Mouse (Mus musculus): ENCODE data around the gene Vamp8. TPM values are rescaled to one million over a fixed set of nuclear protein-coding genes. Genes with fewer than 3 reads are reported as not detected.

Gene Vamp8
- polyA plus RNA-seq, 1 experiment from 2014 or later: 239 TPM

DNA sequence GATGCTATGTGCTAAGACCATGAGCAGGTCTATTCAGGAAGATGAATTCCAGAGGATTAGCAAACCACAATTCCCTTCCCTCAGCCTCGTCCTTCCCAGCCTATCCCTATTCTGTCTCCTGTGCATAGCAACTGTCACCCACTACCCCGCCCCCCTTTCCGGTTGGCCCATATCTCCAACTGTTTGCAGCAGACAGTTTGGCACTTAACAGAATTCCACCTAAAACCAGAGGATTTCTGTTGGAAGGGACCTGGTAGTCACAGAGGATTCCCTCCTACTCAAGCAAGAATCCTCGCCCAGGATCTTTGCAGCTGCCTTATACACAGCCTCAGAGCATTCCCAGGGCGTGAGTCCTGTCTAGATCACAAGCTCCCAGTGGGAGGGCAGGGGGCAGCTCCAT is 19.4 kb downstream of the Vamp8 start:
- Histone ChIP-seq H3K9ac (no peak overlapping the region; the same call in 1 of the 2 replicates), H3K27ac (replicated peaks) (0 out of 2 replicates have a peak overlapping the region, but pooled peaks have one; percentile 26), H3K9me3 (replicated peaks) (no peaks in the 10 kb centered on the region), H3K36me3 (replicated peaks) (peaks cover 12% of the 10 kb centered on the region), H3K27me3 (no peaks in the 10 kb centered on the region), H3K4me3 (replicated peaks) (no peak overlapping the region), H3K4me1 (replicated peaks) (peaks cover 64% of the 10 kb centered on the region), H3K4me2 (no peak overlapping the region)
- no peak for ATAC-seq (ENCODE audit: insufficient read depth)
- WGBS (ENCODE audit: insufficient replicate concordance): 75% methylated on average over 5 of the region's 5 CpGs

DNA sequence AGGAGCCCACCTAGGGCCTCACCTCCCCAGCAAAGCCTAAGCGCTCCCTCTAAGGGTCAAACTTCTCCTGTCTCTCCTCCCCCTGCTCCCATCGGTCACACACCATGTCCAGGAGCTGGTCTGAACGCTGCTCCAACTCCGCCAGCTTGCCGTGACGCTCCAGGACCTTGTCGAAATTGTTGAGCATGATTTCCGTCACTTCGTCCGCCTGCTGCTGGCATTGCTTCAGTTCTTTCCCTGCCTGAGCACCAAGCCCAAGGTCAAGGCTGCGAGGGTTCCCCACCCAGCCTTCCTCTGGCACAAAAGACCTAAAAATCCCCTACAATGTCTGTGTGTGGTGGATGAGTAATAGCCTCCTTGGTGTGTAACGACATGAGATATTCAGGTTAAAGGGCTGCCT is 20.4 kb downstream of the Vamp8 start:
- H3K9me3 ChIP-seq (replicated peaks): no peaks in the 10 kb centered on the region
- no peak overlapping the region for H3K4me2 ChIP-seq
- H3K27ac ChIP-seq (replicated peaks): no peak overlapping the region
- no peak for ATAC-seq (ENCODE audit: insufficient read depth)
- peaks cover 55% of the 10 kb centered on the region for H3K4me1 ChIP-seq (replicated peaks)
- WGBS (ENCODE audit: insufficient replicate concordance): 82% methylated on average over 12 of the region's 12 CpGs
- H3K27me3 ChIP-seq: no peaks in the 10 kb centered on the region
- no peak overlapping the region for H3K4me3 ChIP-seq (replicated peaks)
- H3K36me3 ChIP-seq (replicated peaks): peaks cover 12% of the 10 kb centered on the region
- no peak overlapping the region for H3K9ac ChIP-seq

DNA sequence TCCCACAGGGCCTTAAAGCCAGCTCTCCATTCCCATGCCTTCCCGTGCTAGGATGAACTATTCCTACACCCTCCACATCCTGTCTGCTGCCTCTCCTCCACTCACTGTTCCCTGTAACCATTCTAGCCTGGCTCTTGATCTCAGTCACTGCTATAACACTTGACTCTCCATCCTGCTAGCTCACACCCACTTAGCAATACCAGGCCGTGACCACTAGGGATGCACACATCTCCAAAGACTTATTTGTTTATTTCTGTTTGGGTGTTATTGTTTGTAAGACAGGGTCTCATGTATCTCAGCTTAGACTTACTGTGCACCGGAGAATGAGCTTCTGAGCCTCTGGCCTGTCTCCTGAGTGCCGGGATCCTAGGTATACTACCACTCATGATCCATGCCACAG is 20.9 kb downstream of the Vamp8 start:
- Histone ChIP-seq H3K27me3 (no peaks in the 10 kb centered on the region), H3K27ac (replicated peaks) (no peak overlapping the region), H3K9ac (no peak overlapping the region), H3K36me3 (replicated peaks) (peaks cover 12% of the 10 kb centered on the region), H3K4me3 (replicated peaks) (no peak overlapping the region), H3K4me1 (replicated peaks) (peaks cover 49% of the 10 kb centered on the region), H3K9me3 (replicated peaks) (no peaks in the 10 kb centered on the region), H3K4me2 (no peak overlapping the region)
- ATAC-seq (ENCODE audit: insufficient read depth): no peak
- 76% methylated on average over 4 of the region's 4 CpGs for WGBS (ENCODE audit: insufficient replicate concordance)

DNA sequence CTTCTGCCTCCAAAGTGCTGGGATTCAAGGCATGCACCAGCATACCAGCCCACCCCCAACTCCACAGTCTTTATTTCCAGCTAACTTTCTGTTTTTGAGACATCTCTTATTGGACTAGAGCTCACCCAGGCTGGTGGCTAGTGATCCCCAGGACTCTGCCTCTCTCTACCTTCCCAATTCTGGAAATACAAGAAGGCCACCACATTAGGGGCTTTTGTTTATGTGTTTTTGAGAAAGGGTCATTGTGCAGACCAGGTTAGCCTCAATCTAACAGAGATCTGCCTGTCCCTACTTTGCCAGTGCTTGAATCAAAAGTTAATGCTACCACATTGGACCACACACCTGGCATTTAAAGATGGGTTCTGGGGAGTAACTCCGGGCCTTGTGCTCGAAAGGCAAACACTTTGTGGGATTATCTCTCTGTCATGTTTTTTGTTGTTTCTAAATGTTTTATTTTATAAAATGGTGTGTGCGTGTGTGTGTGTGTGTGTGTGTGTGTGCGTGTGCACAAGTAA is 23.0 kb downstream of the Vamp8 start:
- Histone ChIP-seq H3K4me3 (replicated peaks) (no peak overlapping the region), H3K27ac (replicated peaks) (no peak overlapping the region), H3K4me2 (no peak overlapping the region), H3K36me3 (replicated peaks) (peaks cover 12% of the 10 kb centered on the region), H3K9me3 (replicated peaks) (no peaks in the 10 kb centered on the region), H3K9ac (no peak overlapping the region), H3K4me1 (replicated peaks) (peaks cover 49% of the 10 kb centered on the region), H3K27me3 (no peaks in the 10 kb centered on the region)
- no peak for ATAC-seq (ENCODE audit: insufficient read depth)
- 79% methylated on average over 4 of the region's 4 CpGs for WGBS (ENCODE audit: insufficient replicate concordance)

DNA sequence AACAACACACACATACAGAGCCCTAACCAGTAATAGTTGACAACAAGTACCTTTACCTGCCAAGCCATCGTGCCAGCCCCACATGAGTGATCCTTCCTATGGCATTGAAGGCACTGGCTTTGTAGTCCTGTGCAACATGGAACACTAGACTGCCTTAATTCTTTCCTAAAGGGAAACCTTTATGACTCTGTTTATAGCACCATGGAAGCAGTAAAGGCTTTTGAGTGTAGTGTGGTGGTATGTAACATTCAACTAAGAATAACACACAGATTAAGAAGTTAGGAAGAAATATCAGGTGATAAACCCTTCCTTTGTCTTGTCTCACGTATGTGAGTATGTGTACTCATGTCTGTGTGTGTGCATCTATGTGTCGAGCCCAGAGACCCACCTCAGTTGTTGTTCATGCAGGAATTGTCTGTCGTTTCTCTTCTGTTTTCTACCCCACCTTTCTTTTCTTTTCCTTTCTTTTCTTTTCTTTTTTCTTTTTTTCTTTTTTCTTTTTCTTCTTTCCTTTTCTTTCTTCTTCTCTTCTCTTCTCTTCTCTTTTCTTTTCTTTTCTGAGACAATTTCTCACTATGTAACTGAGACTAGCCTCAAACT is 23.6 kb downstream of the Vamp8 start, which contains the start of gene Rnf181:
Gene Rnf181 (minus strand): TSS at position 113 of the 600 bp plus-strand sequence.
- peaks cover 12% of the 10 kb centered on the region for H3K36me3 ChIP-seq (replicated peaks)
- no peak within 1 kb of the TSS for H3K4me3 ChIP-seq (replicated peaks)
- H3K9me3 ChIP-seq (replicated peaks): no peaks in the 10 kb centered on the region
- no peaks in the 10 kb centered on the region for H3K27me3 ChIP-seq
- H3K4me2 ChIP-seq: no peak within 1 kb of the TSS
- no peak for ATAC-seq (ENCODE audit: insufficient read depth)
- no peak within 1 kb of the TSS for H3K9ac ChIP-seq
- 64% methylated on average over 4 of the region's 4 CpGs for WGBS (ENCODE audit: insufficient replicate concordance)
- H3K27ac ChIP-seq (replicated peaks): no peak within 1 kb of the TSS
- peaks cover 44% of the 10 kb centered on the region for H3K4me1 ChIP-seq (replicated peaks)

DNA sequence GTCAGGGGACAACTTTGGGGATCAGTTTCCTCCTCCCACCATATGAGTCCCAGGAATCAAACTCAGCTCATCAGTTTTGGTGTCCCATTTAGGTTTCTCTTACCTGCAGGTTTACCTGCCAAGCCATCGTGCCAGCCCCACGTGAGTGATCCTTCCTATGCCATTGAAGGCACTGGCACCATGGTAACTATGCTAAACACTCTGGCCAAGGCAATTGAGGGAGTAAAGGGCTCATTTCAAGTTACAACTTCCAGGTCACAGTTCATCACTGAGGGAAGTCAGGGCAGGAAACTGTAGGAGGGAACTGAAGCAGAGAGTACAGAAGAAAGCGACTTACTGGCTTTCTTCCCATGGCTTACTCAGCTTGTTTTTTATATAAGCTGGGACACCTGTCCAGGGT is 24.2 kb downstream of the Vamp8 start:
- H3K4me2 ChIP-seq: no peak overlapping the region
- no peak overlapping the region for H3K4me3 ChIP-seq (replicated peaks)
- H3K9me3 ChIP-seq (replicated peaks): no peaks in the 10 kb centered on the region
- no peak overlapping the region for H3K9ac ChIP-seq
- H3K27ac ChIP-seq (replicated peaks): no peak overlapping the region
- peaks cover 42% of the 10 kb centered on the region for H3K4me1 ChIP-seq (replicated peaks)
- H3K27me3 ChIP-seq: no peaks in the 10 kb centered on the region
- WGBS (ENCODE audit: insufficient replicate concordance): 59% methylated on average over 3 of the region's 3 CpGs
- peaks cover 12% of the 10 kb centered on the region for H3K36me3 ChIP-seq (replicated peaks)
- no peak for ATAC-seq (ENCODE audit: insufficient read depth)

DNA sequence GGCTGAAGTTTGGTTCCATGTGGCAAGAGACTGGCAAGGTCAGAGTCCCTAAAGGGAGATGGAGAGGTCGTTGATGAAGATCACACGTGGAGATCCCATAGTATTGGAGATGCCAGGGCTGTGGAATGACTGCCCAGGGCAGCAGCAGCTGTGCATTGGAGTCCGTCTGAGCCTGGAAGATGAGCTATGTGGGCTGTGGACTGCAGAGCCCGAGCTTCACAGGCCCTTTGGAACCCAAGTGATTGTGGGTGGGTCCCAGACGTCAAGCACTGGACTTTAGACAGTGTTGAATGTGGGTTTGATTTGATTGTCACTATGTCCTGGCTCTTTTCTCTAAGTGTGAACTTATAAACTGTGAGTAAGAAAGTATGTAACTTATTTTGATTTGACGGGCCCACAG is 25.5 kb downstream of the Vamp8 start:
- peaks cover 42% of the 10 kb centered on the region for H3K4me1 ChIP-seq (replicated peaks)
- no peak overlapping the region for H3K27ac ChIP-seq (replicated peaks)
- WGBS (ENCODE audit: insufficient replicate concordance): 40% methylated on average over 6 of the region's 6 CpGs
- no peaks in the 10 kb centered on the region for H3K27me3 ChIP-seq
- no peak overlapping the region for H3K4me3 ChIP-seq (replicated peaks)
- H3K4me2 ChIP-seq: no peak overlapping the region
- no peaks in the 10 kb centered on the region for H3K9me3 ChIP-seq (replicated peaks)
- no peak for ATAC-seq (ENCODE audit: insufficient read depth)
- H3K9ac ChIP-seq: no peak overlapping the region
- peaks cover 24% of the 10 kb centered on the region for H3K36me3 ChIP-seq (replicated peaks)

DNA sequence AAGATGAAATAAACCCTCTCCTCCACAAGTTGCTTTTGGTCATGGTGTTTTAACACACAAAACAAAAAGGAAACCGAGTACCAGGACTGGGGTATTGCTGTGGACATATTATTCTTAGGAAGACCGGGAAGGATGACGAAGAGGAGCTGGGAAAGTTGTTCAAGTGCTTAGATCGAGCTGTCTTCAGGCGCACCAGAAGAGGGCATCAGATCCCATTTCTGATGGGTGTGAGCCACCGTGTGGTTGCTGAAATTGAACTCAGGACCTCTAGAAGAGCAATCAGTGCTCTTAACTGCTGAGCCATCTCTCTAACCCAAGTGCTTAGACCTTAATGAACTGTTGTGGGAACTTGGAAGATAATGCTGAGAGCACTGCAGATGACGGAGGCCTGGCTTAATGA is 26.5 kb downstream of the Vamp8 start:
- ATAC-seq (ENCODE audit: insufficient read depth): no peak
- Histone ChIP-seq H3K4me1 (replicated peaks) (peaks cover 46% of the 10 kb centered on the region), H3K27ac (replicated peaks) (no peak overlapping the region), H3K9ac (no peak overlapping the region), H3K27me3 (no peaks in the 10 kb centered on the region), H3K4me3 (replicated peaks) (no peak overlapping the region), H3K9me3 (replicated peaks) (no peaks in the 10 kb centered on the region), H3K4me2 (no peak overlapping the region), H3K36me3 (replicated peaks) (peaks cover 30% of the 10 kb centered on the region)
- WGBS (ENCODE audit: insufficient replicate concordance): 36% methylated on average over 7 of the region's 7 CpGs

DNA sequence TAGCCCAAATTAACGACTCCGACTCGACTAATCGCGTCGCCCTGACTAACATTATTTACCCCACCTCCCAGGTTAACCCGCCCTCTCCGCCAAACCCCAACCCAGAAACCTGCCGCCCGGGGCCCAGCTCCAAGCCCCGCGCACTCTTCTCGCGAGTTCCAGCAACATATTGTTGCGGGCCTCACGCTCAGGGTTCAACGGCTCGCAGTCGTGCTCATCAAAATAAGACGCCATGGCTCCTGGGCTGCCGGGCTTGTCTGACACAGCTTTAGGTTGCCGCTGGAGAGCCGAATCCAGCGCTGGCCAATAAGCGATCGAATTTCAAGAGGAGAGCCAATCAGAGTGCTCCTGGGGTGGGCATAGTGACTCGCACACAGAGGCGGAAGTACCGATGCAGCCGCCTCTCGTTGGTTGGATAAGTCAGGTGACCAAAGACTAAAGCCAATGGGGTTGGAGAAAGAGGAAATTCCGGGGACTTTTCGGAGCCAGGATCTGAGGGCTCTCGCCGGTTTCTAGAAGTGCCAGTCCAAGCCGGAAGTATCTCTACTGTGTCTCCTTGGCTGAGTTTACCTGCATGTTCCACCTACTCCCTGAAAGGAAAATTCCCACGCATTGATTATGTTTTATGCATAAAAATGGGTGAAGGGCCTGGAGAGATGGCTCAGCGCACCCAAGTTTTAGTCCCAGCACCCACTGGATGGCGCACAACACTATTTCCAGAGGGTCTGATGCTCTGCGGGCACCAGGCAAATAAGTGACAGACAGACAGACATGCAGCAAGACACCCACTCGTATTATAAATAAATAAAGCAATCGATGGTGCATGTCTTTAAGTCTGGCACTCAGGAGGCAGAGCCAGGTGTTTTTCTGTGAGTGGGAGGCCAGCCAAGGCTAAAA is 28.1 kb downstream of the Vamp8 start:
- peak overlapping the region; percentile 91 for H3K27ac ChIP-seq (replicated peaks)
- H3K4me2 ChIP-seq: peak overlapping the region; percentile 83
- peak overlapping the region; percentile 70 for H3K4me3 ChIP-seq (replicated peaks)
- ATAC-seq (ENCODE audit: insufficient read depth): peak; percentile 95
- peaks cover 36% of the 10 kb centered on the region for H3K36me3 ChIP-seq (replicated peaks)
- H3K9ac ChIP-seq: peak overlapping the region; percentile 73
- peaks cover under 1% of the 10 kb centered on the region; the same call in 1 of the 2 replicates for H3K27me3 ChIP-seq
- WGBS (ENCODE audit: insufficient replicate concordance): 0% methylated on average over 42 of the region's 42 CpGs
- H3K9me3 ChIP-seq (replicated peaks): no peaks in the 10 kb centered on the region
- H3K4me1 ChIP-seq (replicated peaks): peaks cover 62% of the 10 kb centered on the region

DNA sequence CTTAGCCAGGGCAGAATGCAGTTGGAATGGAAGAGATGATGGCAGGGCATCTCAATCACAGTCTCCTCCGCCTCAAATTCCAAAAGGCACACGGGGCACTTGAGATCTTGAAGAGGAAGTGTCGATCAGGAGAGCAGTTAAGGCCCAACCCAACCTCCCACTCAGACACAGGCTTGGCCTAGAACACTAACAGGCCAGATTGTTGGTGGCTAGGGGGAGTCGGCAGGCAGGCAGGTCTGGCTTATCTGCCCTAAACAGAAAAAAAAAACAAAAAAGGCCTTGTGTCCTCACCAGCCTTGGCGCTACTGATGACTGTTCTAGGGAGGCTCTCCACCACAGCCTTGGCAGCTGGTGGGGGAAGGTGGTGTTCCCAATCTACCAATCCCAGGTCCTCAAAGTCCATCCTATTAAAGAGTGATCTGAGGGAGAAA is 29.4 kb downstream of the Vamp8 start:
- Histone ChIP-seq H3K27ac (replicated peaks) (peak overlapping the region; percentile 91), H3K27me3 (peaks cover 13% of the 10 kb centered on the region), H3K36me3 (replicated peaks) (peaks cover 43% of the 10 kb centered on the region), H3K4me1 (replicated peaks) (peaks cover 74% of the 10 kb centered on the region), H3K9ac (peak overlapping the region; percentile 73), H3K4me2 (peak overlapping the region; percentile 79), H3K4me3 (replicated peaks) (peak overlapping the region; percentile 70), H3K9me3 (replicated peaks) (no peaks in the 10 kb centered on the region)
- no peak for ATAC-seq (ENCODE audit: insufficient read depth)
- WGBS (ENCODE audit: insufficient replicate concordance): 14% methylated on average over 5 of the region's 5 CpGs

DNA sequence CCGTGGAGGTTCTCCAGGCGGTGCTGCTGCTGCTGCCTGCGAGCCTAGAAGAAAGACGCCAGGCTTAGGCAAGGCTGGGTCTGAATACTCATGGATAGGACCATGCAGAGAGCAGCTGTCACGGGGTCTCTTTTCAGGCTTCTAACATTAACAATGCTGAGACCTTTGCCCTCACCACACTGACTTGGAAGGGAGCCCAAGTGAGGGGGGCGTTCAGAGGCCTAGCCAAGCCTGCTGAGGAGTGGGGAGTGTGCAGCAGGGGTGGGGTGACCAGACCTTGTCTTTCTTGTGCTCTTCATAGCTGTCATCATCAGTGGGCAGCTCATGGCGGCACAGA is 29.9 kb downstream of the Vamp8 start:
- ATAC-seq (ENCODE audit: insufficient read depth): no peak
- H3K27ac ChIP-seq (replicated peaks): peak overlapping the region; percentile 91

More for the DNA sequence above, 29.9 kb downstream of the Vamp8 start:
- peak overlapping the region; percentile 70 for H3K4me3 ChIP-seq (replicated peaks)
- H3K4me1 ChIP-seq (replicated peaks): peaks cover 78% of the 10 kb centered on the region
- no peak overlapping the region for H3K9ac ChIP-seq
- H3K4me2 ChIP-seq: peak overlapping the region; percentile 79
- WGBS (ENCODE audit: insufficient replicate concordance): 67% methylated on average over 7 of the region's 7 CpGs
- H3K36me3 ChIP-seq (replicated peaks): peaks cover 44% of the 10 kb centered on the region
- H3K27me3 ChIP-seq: peaks cover 19% of the 10 kb centered on the region
- no peaks in the 10 kb centered on the region for H3K9me3 ChIP-seq (replicated peaks)

Measured in liver, embryonic 15.5 days (tissue).